Mouse (Mus musculus): ENCODE measurements around the gene Fry. TPM values are rescaled to one million over a fixed set of nuclear protein-coding genes. Genes with fewer than 3 reads are reported as not detected.

The Fry gene
- total and polyA plus RNA-seq, 2 experiments from 2014 or later, result 62.6 to 129 TPM

GRCm38 (mm10) chr5:150120676-150121075 lies 2.2 kb downstream of the Fry start:
- WGBS, result 94% methylated on average over 8 of the region's 8 CpGs
- Histone ChIP-seq H3K27me3 (ENCODE audit: insufficient read depth, low read length) (no peaks in the 10 kb centered on the region), H3K36me3 (ENCODE audit: insufficient read depth, low read length) (no peaks in the 10 kb centered on the region), H3K4me2 (ENCODE audit: low read depth, low read length, poor library complexity, severe bottlenecking) (no peak overlapping the region), H3K4me1 (ENCODE audit: insufficient read depth, low read length) (peaks cover 3% of the 10 kb centered on the region; the same call in 1 of the 2 replicates), H3K4me3 (ENCODE audit: low read depth, low read length) (no peak overlapping the region), H3K27ac (ENCODE audit: low read depth, low read length) (no peak overlapping the region), H3K9ac (replicated peaks; ENCODE audit: low read length, poor library complexity, severe bottlenecking) (no peak overlapping the region), H3K9me3 (ENCODE audit: low read length) (no peaks in the 10 kb centered on the region)
- no peak for ATAC-seq (ENCODE audit: low FRiP score)
- no peak for TF ChIP-seq CTCF (IDR thresholded peaks at IDR 0.05)
- no peak for DNase-seq (ENCODE audit: low spot score)

GRCm38 (mm10) chr5:150122095-150122494 lies 3.6 kb downstream of the Fry start:
- no peak overlapping the region for H3K27ac ChIP-seq (ENCODE audit: low read depth, low read length)
- no peaks in the 10 kb centered on the region for H3K9me3 ChIP-seq (ENCODE audit: low read length)
- TF ChIP-seq CTCF (IDR thresholded peaks at IDR 0.05), result no peak
- no peak for DNase-seq (ENCODE audit: low spot score)
- WGBS, result 88% methylated on average over 4 of the region's 4 CpGs
- no peaks in the 10 kb centered on the region for H3K27me3 ChIP-seq (ENCODE audit: insufficient read depth, low read length)
- ATAC-seq (ENCODE audit: low FRiP score), result no peak
- peaks cover 3% of the 10 kb centered on the region; the same call in 1 of the 2 replicates for H3K4me1 ChIP-seq (ENCODE audit: insufficient read depth, low read length)
- H3K4me2 ChIP-seq (ENCODE audit: low read depth, low read length, poor library complexity, severe bottlenecking), result no peak overlapping the region
- no peaks in the 10 kb centered on the region for H3K36me3 ChIP-seq (ENCODE audit: insufficient read depth, low read length)
- H3K9ac ChIP-seq (replicated peaks; ENCODE audit: low read length, poor library complexity, severe bottlenecking), result no peak overlapping the region
- no peak overlapping the region for H3K4me3 ChIP-seq (ENCODE audit: low read depth, low read length)

GRCm38 (mm10) chr5:150122571-150122970 lies 4.1 kb downstream of the Fry start:
- TF ChIP-seq CTCF (IDR thresholded peaks at IDR 0.05), result no peak
- ATAC-seq (ENCODE audit: low FRiP score) (no peak), DNase-seq (ENCODE audit: low spot score) (no peak)
- Histone ChIP-seq H3K27ac (ENCODE audit: low read depth, low read length) (no peak overlapping the region), H3K4me1 (ENCODE audit: insufficient read depth, low read length) (peaks cover 3% of the 10 kb centered on the region; the same call in 1 of the 2 replicates), H3K9ac (replicated peaks; ENCODE audit: low read length, poor library complexity, severe bottlenecking) (no peak overlapping the region), H3K4me3 (ENCODE audit: low read depth, low read length) (no peak overlapping the region), H3K9me3 (ENCODE audit: low read length) (no peaks in the 10 kb centered on the region), H3K27me3 (ENCODE audit: insufficient read depth, low read length) (no peaks in the 10 kb centered on the region), H3K36me3 (ENCODE audit: insufficient read depth, low read length) (no peaks in the 10 kb centered on the region), H3K4me2 (ENCODE audit: low read depth, low read length, poor library complexity, severe bottlenecking) (no peak overlapping the region)
- WGBS, result 88% methylated on average over 2 of the region's 2 CpGs

- no peak overlapping the region for H3K9ac ChIP-seq (replicated peaks; ENCODE audit: low read length, poor library complexity, severe bottlenecking)
- H3K4me3 ChIP-seq (ENCODE audit: low read depth, low read length), result no peak overlapping the region
- no peak for DNase-seq (ENCODE audit: low spot score)
- no peaks in the 10 kb centered on the region for H3K9me3 ChIP-seq (ENCODE audit: low read length)
- WGBS, result 90% methylated on average over 9 of the region's 9 CpGs
- H3K36me3 ChIP-seq (ENCODE audit: insufficient read depth, low read length), result no peaks in the 10 kb centered on the region
- TF ChIP-seq CTCF (IDR thresholded peaks at IDR 0.05), result no peak
- ATAC-seq (ENCODE audit: low FRiP score), result no peak
- H3K4me1 ChIP-seq (ENCODE audit: insufficient read depth, low read length), result no peaks in the 10 kb centered on the region
- no peak overlapping the region for H3K27ac ChIP-seq (ENCODE audit: low read depth, low read length)
- H3K27me3 ChIP-seq (ENCODE audit: insufficient read depth, low read length), result no peaks in the 10 kb centered on the region
- no peak overlapping the region for H3K4me2 ChIP-seq (ENCODE audit: low read depth, low read length, poor library complexity, severe bottlenecking)
These were observed 7.5 kb downstream of the Fry start for GRCm38 (mm10) chr5:150125920-150126319.

GRCm38 (mm10) chr5:150128432-150128831 lies 10.0 kb downstream of the Fry start:
- Histone ChIP-seq H3K4me3 (ENCODE audit: low read depth, low read length) (no peak overlapping the region), H3K27ac (ENCODE audit: low read depth, low read length) (no peak overlapping the region), H3K36me3 (ENCODE audit: insufficient read depth, low read length) (no peaks in the 10 kb centered on the region), H3K9ac (replicated peaks; ENCODE audit: low read length, poor library complexity, severe bottlenecking) (no peak overlapping the region), H3K9me3 (ENCODE audit: low read length) (no peaks in the 10 kb centered on the region), H3K4me1 (ENCODE audit: insufficient read depth, low read length) (no peaks in the 10 kb centered on the region), H3K27me3 (ENCODE audit: insufficient read depth, low read length) (no peaks in the 10 kb centered on the region), H3K4me2 (ENCODE audit: low read depth, low read length, poor library complexity, severe bottlenecking) (no peak overlapping the region)
- no peak for TF ChIP-seq CTCF (IDR thresholded peaks at IDR 0.05)
- WGBS, result 66% methylated on average over 8 of the region's 8 CpGs
- ATAC-seq (ENCODE audit: low FRiP score) (no peak), DNase-seq (ENCODE audit: low spot score) (no peak)

- no peak overlapping the region for H3K9ac ChIP-seq (replicated peaks; ENCODE audit: low read length, poor library complexity, severe bottlenecking)
- no peak for TF ChIP-seq CTCF (IDR thresholded peaks at IDR 0.05)
- no peak overlapping the region for H3K4me3 ChIP-seq (ENCODE audit: low read depth, low read length)
- H3K27ac ChIP-seq (ENCODE audit: low read depth, low read length), result no peak overlapping the region
- H3K27me3 ChIP-seq (ENCODE audit: insufficient read depth, low read length), result no peaks in the 10 kb centered on the region
- H3K9me3 ChIP-seq (ENCODE audit: low read length), result no peaks in the 10 kb centered on the region
- peak; percentile 31 for DNase-seq (ENCODE audit: low spot score)
- H3K36me3 ChIP-seq (ENCODE audit: insufficient read depth, low read length), result no peaks in the 10 kb centered on the region
- no peak overlapping the region for H3K4me2 ChIP-seq (ENCODE audit: low read depth, low read length, poor library complexity, severe bottlenecking)
- no peak for ATAC-seq (ENCODE audit: low FRiP score)
- no peaks in the 10 kb centered on the region for H3K4me1 ChIP-seq (ENCODE audit: insufficient read depth, low read length)
- WGBS, result 71% methylated on average over 7 of the region's 7 CpGs
These were observed 11.7 kb downstream of the Fry start for GRCm38 (mm10) chr5:150130144-150130543.

Measured in midbrain, postnatal 0 days (tissue).